25 mouse cellular contexts compared by ENCODE assay signal in genomic region chr17:13381286-13381685, GRCm38 (mm10). TPM values are rescaled to one million over a fixed set of nuclear protein-coding genes. Genes with fewer than 3 reads are reported as not detected.
"Had no signal": no experiment of that assay in that cellular context is flagged by ENCODE, and none has a peak within 500 bp of the region (broad histone marks: within the 10 kb centered on the region; RNA-seq: fewer than 3 reads in every experiment).

No protein-coding gene starts in this region.

RNA-seq across cellular contexts. Expression of gene Tcp10c, which starts 26.9 kb away (rescaled TPM):
- polyA plus RNA-seq: heart, embryonic 10.5 days; heart, embryonic 11.5 days; heart, embryonic 12.5 days; heart, embryonic 13.5 days; heart, embryonic 14.5 days; heart, embryonic 15.5 days; heart, embryonic 16.5 days; heart, postnatal 0 days; hindbrain, embryonic 10.5 days; hindbrain, embryonic 11.5 days; hindbrain, embryonic 12.5 days; hindbrain, embryonic 13.5 days; hindbrain, embryonic 14.5 days; hindbrain, embryonic 16.5 days; hindbrain, postnatal 0 days; inflammation-experienced regulatory T-cells, adult 6 months; intestine, embryonic 14.5 days; intestine, embryonic 15.5 days; intestine, embryonic 16.5 days; intestine, postnatal 0 days; kidney, embryonic 14.5 days; kidney, embryonic 15.5 days; kidney, embryonic 16.5 days; kidney, postnatal 0 days; large intestine, adult 2 months had no signal
